Mouse (Mus musculus): ENCODE measurements at regions not wholly inside any gene's neighbourhood (a gene's known extent, or its start where the extent isn't known, plus 50 kb on each side); places are given as distances from the start of the nearest gene placed in this dataset.

DNA sequence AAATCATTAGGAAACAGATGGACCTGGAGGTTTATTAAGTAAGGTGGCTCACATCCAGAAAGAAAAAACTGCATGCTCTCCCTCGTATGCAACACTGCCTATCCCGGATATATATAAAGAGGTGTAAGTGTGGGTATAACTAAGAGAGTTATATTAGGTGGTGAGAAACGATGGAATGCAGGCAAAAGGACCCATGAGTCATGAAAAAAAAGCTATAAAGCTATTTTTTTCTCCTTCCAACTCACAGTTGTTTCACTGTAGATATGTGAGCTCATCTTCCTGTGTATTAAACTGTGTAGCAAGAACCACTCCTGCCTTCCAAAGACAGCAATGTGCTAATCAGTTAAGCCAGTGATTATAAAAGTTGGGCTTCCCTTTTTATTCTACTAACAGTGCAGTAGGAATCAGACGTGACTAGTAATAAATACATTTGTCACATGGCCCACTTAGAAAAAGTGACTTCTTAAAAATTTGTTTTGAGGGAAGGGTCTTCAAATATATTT, 51.4 kb upstream of the Bdh1 start:
- DNase-seq (ENCODE audit: low read depth), result peak; percentile 41

DNA sequence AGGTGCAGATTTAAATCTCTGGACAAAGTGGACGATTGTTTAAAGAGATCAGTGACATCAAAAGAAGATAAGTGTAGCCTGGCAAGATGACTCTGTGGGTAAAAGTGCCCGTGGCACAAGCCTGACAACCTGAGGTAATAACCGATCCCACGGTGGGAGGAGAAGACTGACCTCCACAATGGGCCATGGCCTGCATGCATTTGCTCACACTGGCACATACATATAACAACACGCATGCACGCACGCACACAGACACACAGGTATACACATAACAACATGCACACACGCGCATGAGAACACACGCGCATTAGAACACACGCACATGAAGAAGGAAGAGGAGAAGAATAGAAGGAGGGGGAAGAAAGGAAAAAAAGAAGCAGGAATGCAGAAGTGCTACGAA, 52.2 kb upstream of the Bdh1 start:
- DNase-seq (ENCODE audit: low read depth), result no peak

DNA sequence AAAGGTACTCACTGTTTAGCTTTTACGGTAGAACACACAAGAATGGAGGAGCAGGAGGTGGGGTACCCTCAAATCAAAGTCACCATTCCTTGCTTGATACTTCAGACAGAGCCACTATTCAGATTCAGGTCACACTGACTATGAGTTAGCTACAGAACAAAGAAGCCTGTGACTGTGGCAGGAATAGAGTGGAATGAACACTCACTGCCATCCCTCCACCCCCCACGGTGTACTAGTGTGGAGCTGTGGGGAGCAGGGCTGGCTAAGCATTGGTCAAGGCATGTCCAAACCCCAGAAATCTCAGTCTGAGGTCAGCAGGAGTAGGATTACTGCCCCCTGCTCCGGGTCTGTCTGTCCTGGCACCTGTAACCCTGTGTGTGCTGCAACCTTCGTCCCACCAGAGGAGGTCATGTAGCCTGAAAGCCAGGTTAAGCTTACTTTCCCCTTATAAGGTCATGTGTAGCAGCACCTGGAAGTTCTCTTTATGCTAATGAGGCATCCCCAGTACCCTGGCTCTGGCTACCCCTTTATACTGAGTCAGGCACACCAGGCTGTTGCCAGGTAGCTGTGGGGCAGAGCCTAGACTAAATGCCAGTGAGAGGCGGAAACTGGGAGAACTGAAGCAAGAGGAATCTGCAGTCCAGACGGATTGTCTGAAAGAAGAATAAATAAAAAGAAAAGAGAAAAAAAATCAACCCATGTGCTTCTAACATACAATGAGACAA, 53.1 kb upstream of the Apod start:
- no peak for DNase-seq (ENCODE audit: low read depth)

DNA sequence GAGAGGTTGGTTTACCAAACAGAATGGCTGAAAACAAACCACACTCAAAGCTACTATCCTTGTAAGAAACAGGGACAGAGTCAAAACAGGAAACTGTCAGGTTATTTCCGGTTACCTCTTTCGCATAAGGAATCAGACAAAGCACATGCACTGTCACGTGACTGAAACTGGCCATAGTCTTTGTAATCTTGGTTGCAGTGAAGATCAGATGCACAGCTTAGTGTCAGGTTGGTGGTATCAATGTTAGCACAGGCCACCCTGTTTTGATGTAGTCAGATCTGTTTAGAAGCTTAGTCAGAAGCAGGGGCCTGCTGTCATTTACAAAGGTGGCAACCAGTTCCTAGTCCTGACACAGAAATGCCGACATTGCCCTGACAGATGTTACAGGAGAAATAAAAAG, 51.4 kb upstream of the Apod start:
- DNase-seq (ENCODE audit: low read depth), result no peak

DNA sequence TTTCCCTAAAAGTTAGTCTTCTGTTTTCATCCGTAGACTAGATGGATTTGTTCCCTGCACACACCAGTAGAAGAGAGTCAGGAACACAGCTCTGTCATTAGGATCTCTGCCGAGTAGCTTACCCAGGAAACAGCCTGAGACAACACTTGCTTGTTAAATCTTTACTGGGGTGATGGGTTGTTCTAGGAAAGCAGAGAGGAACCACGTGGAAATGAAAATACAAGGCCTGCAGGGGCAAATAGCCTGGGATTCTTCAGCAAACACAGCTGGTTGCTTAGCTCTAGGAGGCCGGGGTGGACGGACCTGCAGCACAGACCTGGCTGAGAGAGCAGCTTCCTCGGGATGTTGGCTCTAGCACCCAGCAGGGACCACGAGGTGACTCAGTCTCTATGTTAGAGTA, 49.9 kb upstream of the Apod start:
- DNase-seq (ENCODE audit: low read depth), result no peak

All from gonadal fat pad, adult 2 months (tissue).